Mouse (Mus musculus) embryo, embryonic 10.5 days (tissue): ENCODE data around the gene Uba7.
"Not testable (repeated sequence)": the region's sequence is repeated elsewhere in the genome, so short reads cannot be mapped to it uniquely, and the experiment has no call there.

Experiments used
- DNase-seq: peaks from one replicate; pipeline ENCODE4 v3.0.0-alpha.2; 2015; ENCODE audit warnings: low spot score

The Uba7 gene

GRCm38 (mm10) chr9:107993013-107993412, 17.7 kb downstream of the Uba7 start:
- no peak for DNase-seq

GRCm38 (mm10) chr9:107994464-107994863, 19.2 kb downstream of the Uba7 start:
- no peak for DNase-seq

GRCm38 (mm10) chr9:107995513-107995912, 20.2 kb downstream of the Uba7 start:
- DNase-seq: no peak

- no peak for DNase-seq
Observed at GRCm38 (mm10) chr9:107996049-107996448, 20.7 kb downstream of the Uba7 start, which contains the start of gene Gm20662. Gm20662 (plus strand) TSS chr9:107996349.

- DNase-seq: peak; percentile 100
Observed at GRCm38 (mm10) chr9:108001922-108002770, 26.8 kb downstream of the Uba7 start, which contains the start of gene Ip6k1. Ip6k1 (plus strand) TSS chr9:108002501.

GRCm38 (mm10) chr9:108002778-108003530, 27.6 kb downstream of the Uba7 start:
- DNase-seq: peak; percentile 36

GRCm38 (mm10) chr9:108003531-108003890, 28.2 kb downstream of the Uba7 start:
- peak; percentile 44 for DNase-seq

- no peak for DNase-seq
Observed at GRCm38 (mm10) chr9:108008041-108008440, 32.7 kb downstream of the Uba7 start.

GRCm38 (mm10) chr9:108010385-108010784, 35.1 kb downstream of the Uba7 start:
- no peak for DNase-seq

- DNase-seq: not testable (repeated sequence)
Observed at GRCm38 (mm10) chr9:108013577-108013976, 38.3 kb downstream of the Uba7 start.

GRCm38 (mm10) chr9:108017127-108017526, 41.8 kb downstream of the Uba7 start:
- no peak for DNase-seq

- DNase-seq: no peak
Observed at GRCm38 (mm10) chr9:108020741-108021140, 45.4 kb downstream of the Uba7 start.

GRCm38 (mm10) chr9:108023216-108023615, 47.9 kb downstream of the Uba7 start:
- no peak for DNase-seq

- DNase-seq: no peak
Observed at GRCm38 (mm10) chr9:108026584-108026983, 51.3 kb downstream of the Uba7 start.

GRCm38 (mm10) chr9:108027867-108028266, 52.6 kb downstream of the Uba7 start:
- DNase-seq: no peak

GRCm38 (mm10) chr9:108032126-108032525, 56.8 kb downstream of the Uba7 start:
- DNase-seq: no peak
